ENCODE assay signal across 10 mouse cellular contexts in genomic region chr13:107601132-107601439, GRCm38 (mm10).
DNase-seq lines count a peak whose midpoint lies in the region; ATAC-seq and TF ChIP-seq lines count a peak whose summit lies in the region.
"Had no signal": no experiment of that assay in that cellular context is flagged by ENCODE, and none has a peak within 500 bp of the region (broad histone marks: within the 10 kb centered on the region; RNA-seq: fewer than 3 reads in every experiment).

No protein-coding gene starts in this region.

- no peak; the same call in 1 of the 2 replicates for ATAC-seq in heart, embryonic 15.5 days (replicated peaks; ENCODE audit: insufficient number of reproducible peaks, insufficient read depth, low FRiP score, low read depth)
- peak; percentile 28; the same call in 1 of the 2 replicates for ATAC-seq in forebrain, embryonic 12.5 days (ENCODE audit: low FRiP score)
- no peak for ATAC-seq in liver, embryonic 15.5 days (ENCODE audit: insufficient read depth)

- H3K4me1 ChIP-seq in heart, embryonic 15.5 days (replicated peaks): peaks cover 13% of the 10 kb centered on the region
- peaks cover 0 to 2% of the 10 kb centered on the region in 2 experiments; a peak in 1 of 4 replicates for H3K4me1 ChIP-seq in ES-E14 (ENCODE audit: control insufficient read depth in 2 of 2, insufficient read depth in 2 of 2, low read length in 2 of 2, poor library complexity in 1 of 2)
- peaks cover 24% of the 10 kb centered on the region for H3K4me1 ChIP-seq in forebrain, embryonic 12.5 days
- H3K4me1 ChIP-seq in liver, embryonic 15.5 days (replicated peaks): 0 out of 2 replicates have a peak, but pooled peaks cover 4% of the 10 kb centered on the region

- no peak for DNase-seq in heart, postnatal 4 days
- no peak for DNase-seq in ES-E14 (ENCODE audit: low read depth, low spot score)
- DNase-seq in layer of hippocampus, adult 9-11 months: no peak
- DNase-seq in left cerebral cortex, adult 11 months (ENCODE audit: low spot score): no peak
- no peak for DNase-seq in adrenal gland, postnatal 25 days
- DNase-seq: cerebellum, postnatal 36 days; gastrocnemius, postnatal 14 days had no signal

- no peaks in the 10 kb centered on the region for H3K9me3 ChIP-seq in heart, embryonic 15.5 days (replicated peaks)
- H3K9me3 ChIP-seq in ES-E14 (ENCODE audit: control insufficient read depth, insufficient read depth, low read depth, low read length): no peaks in the 10 kb centered on the region
- 0 out of 2 replicates have a peak, but pooled peaks cover 9% of the 10 kb centered on the region for H3K9me3 ChIP-seq in forebrain, embryonic 12.5 days
- H3K9me3 ChIP-seq in liver, embryonic 15.5 days (replicated peaks): no peaks in the 10 kb centered on the region

- H3K4me3 ChIP-seq in heart, embryonic 15.5 days: peak overlapping the region; percentile 23; the same call in 1 of the 2 replicates
- peak overlapping the region; percentile 24 to 56; a peak in 3 of 4 replicates for H3K4me3 ChIP-seq in ES-E14 (ENCODE audit: insufficient read depth in 1 of 2, low read depth in 1 of 2, low read length in 2 of 2, poor library complexity in 1 of 2, severe bottlenecking in 1 of 2)
- H3K4me3 ChIP-seq in forebrain, embryonic 12.5 days (replicated peaks): no peak overlapping the region
- no peak overlapping the region for H3K4me3 ChIP-seq in liver, embryonic 15.5 days (replicated peaks)

- H3K27me3 ChIP-seq in heart, embryonic 15.5 days: no peaks in the 10 kb centered on the region
- 0 out of 2 replicates have a peak, but pooled peaks cover 3% of the 10 kb centered on the region for H3K27me3 ChIP-seq in forebrain, embryonic 12.5 days
- no peaks in the 10 kb centered on the region; the same call in 1 of the 2 replicates for H3K27me3 ChIP-seq in liver, embryonic 15.5 days

- no peak overlapping the region for H3K27ac ChIP-seq in heart, embryonic 15.5 days
- H3K27ac ChIP-seq in ES-E14 (ENCODE audit: insufficient read depth, low read depth, low read length, poor library complexity, severe bottlenecking): no peak overlapping the region
- H3K27ac ChIP-seq in forebrain, embryonic 12.5 days: peak overlapping the region; percentile 20; the same call in 1 of the 2 replicates
- no peak overlapping the region for H3K27ac ChIP-seq in liver, embryonic 15.5 days (replicated peaks)

- WGBS in heart, embryonic 15.5 days: 79% methylated on average over 4 of the region's 4 CpGs
- WGBS in forebrain, embryonic 12.5 days: 91% methylated on average over 4 of the region's 4 CpGs
- 75% methylated on average over 4 of the region's 4 CpGs for WGBS in liver, embryonic 15.5 days (ENCODE audit: insufficient replicate concordance)

- H3K9ac ChIP-seq in heart, embryonic 15.5 days: no peak overlapping the region
- no peak overlapping the region for H3K9ac ChIP-seq in ES-E14 (ENCODE audit: insufficient read depth, low read depth, low read length, poor library complexity, severe bottlenecking)
- H3K9ac ChIP-seq in forebrain, embryonic 12.5 days: no peak overlapping the region
- no peak overlapping the region for H3K9ac ChIP-seq in liver, embryonic 15.5 days

- in situ Hi-C loops in ES-E14 (cut with MboI; ENCODE audit: low sequenced_read_pairs in 2 of 2, unreplicated experiment in 2 of 2): no loop called here

- H3K4me2 ChIP-seq in heart, embryonic 15.5 days: peak overlapping the region; percentile 57
- H3K4me2 ChIP-seq in forebrain, embryonic 12.5 days: peak overlapping the region; percentile 32
- peak overlapping the region; percentile 30; the same call in 1 of the 2 replicates for H3K4me2 ChIP-seq in liver, embryonic 15.5 days

- H3K36me3 ChIP-seq in heart, embryonic 15.5 days: no peaks in the 10 kb centered on the region
- H3K36me3 ChIP-seq in ES-E14 (ENCODE audit: control insufficient read depth, insufficient read depth, low read length, poor library complexity, severe bottlenecking): no peaks in the 10 kb centered on the region
- no peaks in the 10 kb centered on the region for H3K36me3 ChIP-seq in forebrain, embryonic 12.5 days (replicated peaks)
- H3K36me3 ChIP-seq in liver, embryonic 15.5 days (replicated peaks): no peaks in the 10 kb centered on the region

TF ChIP-seq in ES-E14, 5 proteins besides CTCF, POLR2A, EP300 and RAD21:
- TF ChIP-seq ZNF384 (IDR thresholded peaks at IDR 0.05; ENCODE audit: low read depth, low read length) (no peak), HCFC1 (IDR thresholded peaks at IDR 0.05; ENCODE audit: borderline replicate concordance, insufficient read depth, low read length) (no peak), ZC3H11A (IDR thresholded peaks at IDR 0.05; ENCODE audit: borderline replicate concordance, low read depth, low read length) (no peak), MAFK (IDR thresholded peaks at IDR 0.05; ENCODE audit: insufficient read depth, low read depth, low read length) (no peak), CHD2 (IDR thresholded peaks at IDR 0.05; ENCODE audit: low read depth, low read length) (no peak)

Comparison
In these comparisons a context has a peak if more than half of its experiments do, and no peak if none do; other contexts are left out.
1. H3K4me3 ChIP-seq: peak in heart, embryonic 15.5 days (single experiment) and ES-E14 (2 of 2); none in forebrain, embryonic 12.5 days (single experiment) and liver, embryonic 15.5 days (single experiment).
2. Peak in every context shown above with its lines, with median percentiles within 50 percentile points of each other: H3K4me2 ChIP-seq.